Mouse (Mus musculus): ENCODE measurements around the gene Zbtb16.

Zbtb16 gene

DNA sequence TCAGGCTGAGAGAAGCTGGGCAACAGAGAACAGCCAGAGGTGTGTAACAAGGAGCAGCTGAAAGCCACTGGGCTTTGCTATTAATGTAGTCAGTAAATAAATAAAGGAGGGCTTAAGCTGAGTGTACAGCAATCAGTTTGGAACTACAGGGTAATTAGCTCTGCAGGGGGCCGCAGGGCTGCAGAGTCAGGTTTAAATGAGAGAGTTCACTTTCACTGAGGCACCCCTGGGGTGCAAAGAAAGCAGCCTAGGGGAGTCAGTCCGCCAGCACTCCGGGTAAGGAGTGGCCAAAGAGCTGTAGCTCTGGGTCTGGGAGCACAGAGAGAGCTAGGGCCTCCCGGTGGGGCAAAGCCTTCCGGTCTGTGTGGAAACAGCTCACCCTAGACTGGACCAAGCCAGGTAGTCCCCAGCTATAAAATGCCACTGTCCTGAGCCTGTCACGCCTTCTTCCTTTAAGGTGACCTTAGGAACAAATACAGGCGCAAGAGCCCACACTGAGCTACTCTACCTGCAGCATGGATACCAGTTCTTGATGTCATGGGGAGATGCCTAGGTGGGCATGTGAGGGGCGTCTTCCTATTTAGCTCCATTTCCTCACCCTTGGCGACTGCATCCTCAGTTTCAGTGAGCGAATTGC, 188.3 kb downstream of the Zbtb16 start:
- Histone ChIP-seq H3K9me3 (ENCODE audit: low read length) (peaks cover 12% of the 10 kb centered on the region), H3K4me1 (replicated peaks; ENCODE audit: low read depth, low read length) (peaks cover 30% of the 10 kb centered on the region), H3K36me3 (ENCODE audit: insufficient read depth, low read length) (no peaks in the 10 kb centered on the region), H3K27me3 (ENCODE audit: insufficient read depth, low read length) (peaks cover 64% of the 10 kb centered on the region), H3K4me3 (replicated peaks; ENCODE audit: low read length) (no peak overlapping the region)
- TF ChIP-seq POU5F1 (IDR thresholded peaks at IDR 0.05; ENCODE audit: borderline replicate concordance, low read length) (no peak), NANOG (IDR thresholded peaks at IDR 0.05; ENCODE audit: borderline replicate concordance, low read length) (peak; percentile 75), CTCF (conservative IDR thresholded peaks at IDR 0.05; ENCODE audit: low read length) (no peak)

DNA sequence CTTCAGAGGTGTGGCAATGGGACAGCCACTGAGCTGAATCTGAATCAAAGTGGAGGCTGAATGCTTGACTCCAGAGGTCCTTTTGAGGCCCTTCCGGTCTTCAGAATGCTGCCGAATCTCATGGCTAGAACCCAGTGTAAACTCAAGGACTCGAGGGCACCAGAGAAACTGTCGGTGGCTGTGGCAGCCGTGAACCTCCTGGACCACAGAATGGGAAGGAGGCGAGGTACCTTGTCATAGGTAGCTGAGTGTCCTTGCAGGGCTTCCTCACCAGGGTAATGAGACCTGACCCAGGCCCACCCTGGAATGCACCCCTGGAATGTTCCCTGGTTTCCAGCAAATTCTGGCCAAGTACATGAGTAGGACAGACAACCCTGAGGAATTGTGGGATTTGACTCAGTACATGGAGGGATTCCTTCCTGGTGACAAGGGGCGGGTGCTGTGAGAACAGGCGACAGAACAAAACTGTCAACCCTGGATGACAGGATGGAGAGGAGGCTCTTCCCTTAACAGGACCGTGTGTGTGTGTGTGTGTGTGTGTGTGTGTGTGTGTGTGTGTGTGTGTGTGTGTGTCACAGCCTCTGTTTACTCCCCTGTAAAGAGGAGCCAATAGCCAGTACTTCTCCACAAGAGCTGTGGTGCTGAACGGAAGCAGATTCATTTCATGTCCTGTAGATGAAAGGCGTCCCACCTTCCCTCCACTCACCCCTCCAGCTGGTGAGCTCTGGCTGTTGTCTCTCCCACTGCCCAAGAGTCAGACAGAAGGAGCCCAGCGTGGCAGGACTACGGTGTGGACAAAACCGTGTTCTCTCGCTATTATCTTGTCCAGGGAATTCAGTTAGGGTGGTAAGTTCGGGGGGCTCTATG, 189.0 kb downstream of the Zbtb16 start:
- Histone ChIP-seq H3K27me3 (ENCODE audit: insufficient read depth, low read length) (peaks cover 61% of the 10 kb centered on the region), H3K9me3 (ENCODE audit: low read length) (peaks cover 12% of the 10 kb centered on the region), H3K36me3 (ENCODE audit: insufficient read depth, low read length) (no peaks in the 10 kb centered on the region), H3K4me3 (replicated peaks; ENCODE audit: low read length) (no peak overlapping the region), H3K4me1 (replicated peaks; ENCODE audit: low read depth, low read length) (peaks cover 30% of the 10 kb centered on the region)
- TF ChIP-seq POU5F1 (IDR thresholded peaks at IDR 0.05; ENCODE audit: borderline replicate concordance, low read length) (no peak), NANOG (IDR thresholded peaks at IDR 0.05; ENCODE audit: borderline replicate concordance, low read length) (no peak), CTCF (conservative IDR thresholded peaks at IDR 0.05; ENCODE audit: low read length) (no peak)

GRCm38 (mm10) chr9:48646251-48646650, 189.8 kb downstream of the Zbtb16 start:
- peaks cover 30% of the 10 kb centered on the region for H3K4me1 ChIP-seq (replicated peaks; ENCODE audit: low read depth, low read length)
- H3K9me3 ChIP-seq (ENCODE audit: low read length) = peaks cover 12% of the 10 kb centered on the region
- TF ChIP-seq CTCF (conservative IDR thresholded peaks at IDR 0.05; ENCODE audit: low read length) (peak; percentile 85), POU5F1 (IDR thresholded peaks at IDR 0.05; ENCODE audit: borderline replicate concordance, low read length) (no peak)
- no peaks in the 10 kb centered on the region for H3K36me3 ChIP-seq (ENCODE audit: insufficient read depth, low read length)
- no peak overlapping the region for H3K4me3 ChIP-seq (replicated peaks; ENCODE audit: low read length)
- H3K27me3 ChIP-seq (ENCODE audit: insufficient read depth, low read length) = peaks cover 61% of the 10 kb centered on the region

GRCm38 (mm10) chr9:48645648-48646126, 190.3 kb downstream of the Zbtb16 start:
- TF ChIP-seq POU5F1 (IDR thresholded peaks at IDR 0.05; ENCODE audit: borderline replicate concordance, low read length) (no peak), CTCF (conservative IDR thresholded peaks at IDR 0.05; ENCODE audit: low read length) (no peak), NANOG (IDR thresholded peaks at IDR 0.05; ENCODE audit: borderline replicate concordance, low read length) (no peak)
- Histone ChIP-seq H3K9me3 (ENCODE audit: low read length) (peaks cover 12% of the 10 kb centered on the region), H3K36me3 (ENCODE audit: insufficient read depth, low read length) (no peaks in the 10 kb centered on the region), H3K4me1 (replicated peaks; ENCODE audit: low read depth, low read length) (peaks cover 30% of the 10 kb centered on the region), H3K27me3 (ENCODE audit: insufficient read depth, low read length) (peaks cover 57% of the 10 kb centered on the region), H3K4me3 (replicated peaks; ENCODE audit: low read length) (no peak overlapping the region)

DNA sequence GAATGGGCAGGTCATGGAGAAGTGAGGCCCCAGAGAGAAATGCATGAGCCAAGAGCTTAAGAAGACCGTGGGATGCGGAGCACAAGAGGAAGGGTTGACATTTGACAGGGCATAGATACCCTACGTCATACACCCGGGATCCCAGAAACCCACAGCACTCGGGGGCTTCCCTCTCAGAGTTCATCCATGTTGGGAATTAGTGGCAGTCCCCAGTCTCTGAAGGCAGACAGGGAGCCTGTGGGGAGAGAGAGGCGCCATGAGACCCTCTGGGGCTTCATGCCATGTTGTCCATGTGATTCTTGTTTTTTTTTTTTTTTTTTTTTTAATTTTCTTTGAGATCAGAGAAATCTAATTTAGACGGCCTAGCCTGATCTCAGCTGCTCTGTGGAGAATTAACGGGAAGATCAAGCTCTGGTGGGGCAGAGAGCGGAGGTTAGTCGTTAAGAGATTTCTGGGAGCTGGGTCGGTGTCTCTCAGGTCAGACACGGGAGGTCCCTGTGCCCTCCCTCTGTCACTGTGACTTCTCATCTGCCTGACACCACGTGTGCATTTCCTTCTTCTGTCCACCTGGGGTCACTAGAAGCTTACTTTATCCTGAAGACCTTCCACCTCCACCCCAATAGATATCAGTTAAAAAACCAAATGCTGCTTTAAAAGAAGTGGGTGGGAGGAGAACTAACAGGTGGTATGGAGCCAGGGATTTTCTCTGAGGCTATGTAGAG, 190.9 kb downstream of the Zbtb16 start:
- H3K4me1 ChIP-seq (replicated peaks; ENCODE audit: low read depth, low read length) = peaks cover 28% of the 10 kb centered on the region
- H3K4me3 ChIP-seq (replicated peaks; ENCODE audit: low read length) = no peak overlapping the region
- H3K27me3 ChIP-seq (ENCODE audit: insufficient read depth, low read length) = peaks cover 51% of the 10 kb centered on the region
- TF ChIP-seq NANOG (IDR thresholded peaks at IDR 0.05; ENCODE audit: borderline replicate concordance, low read length) (no peak), CTCF (conservative IDR thresholded peaks at IDR 0.05; ENCODE audit: low read length) (peak; percentile 30)
- no peaks in the 10 kb centered on the region for H3K36me3 ChIP-seq (ENCODE audit: insufficient read depth, low read length)
- peaks cover 12% of the 10 kb centered on the region for H3K9me3 ChIP-seq (ENCODE audit: low read length)

DNA sequence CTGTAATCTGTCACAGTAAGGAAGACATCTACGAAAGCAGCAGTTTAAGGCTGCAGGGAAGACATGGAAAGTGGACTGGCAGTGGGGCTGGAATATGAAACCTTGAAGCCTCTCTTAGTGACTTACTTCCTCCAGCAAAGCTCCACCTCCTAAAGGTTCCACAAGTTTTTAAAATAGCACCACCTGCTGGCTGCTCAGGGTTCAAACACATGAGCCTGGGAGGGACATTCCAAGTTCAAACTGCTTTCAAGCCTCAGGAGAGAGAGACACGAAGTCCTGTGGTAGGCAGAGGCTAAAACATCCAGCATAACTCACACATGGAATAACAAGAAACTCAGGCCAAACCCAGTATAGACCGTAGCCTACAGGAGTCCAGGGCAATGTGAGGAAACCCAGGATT, 191.6 kb downstream of the Zbtb16 start:
- H3K9me3 ChIP-seq (ENCODE audit: low read length) = peaks cover 12% of the 10 kb centered on the region
- peaks cover 21% of the 10 kb centered on the region for H3K4me1 ChIP-seq (replicated peaks; ENCODE audit: low read depth, low read length)
- TF ChIP-seq POU5F1 (IDR thresholded peaks at IDR 0.05; ENCODE audit: borderline replicate concordance, low read length) (no peak), CTCF (conservative IDR thresholded peaks at IDR 0.05; ENCODE audit: low read length) (peak; percentile 28; the same call in 1 of the 2 replicates)
- no peak overlapping the region for H3K4me3 ChIP-seq (replicated peaks; ENCODE audit: low read length)
- H3K36me3 ChIP-seq (ENCODE audit: insufficient read depth, low read length) = no peaks in the 10 kb centered on the region
- peaks cover 45% of the 10 kb centered on the region for H3K27me3 ChIP-seq (ENCODE audit: insufficient read depth, low read length)

- peaks cover 12% of the 10 kb centered on the region for H3K9me3 ChIP-seq (ENCODE audit: low read length)
- TF ChIP-seq CTCF (conservative IDR thresholded peaks at IDR 0.05; ENCODE audit: low read length) (no peak), NANOG (IDR thresholded peaks at IDR 0.05; ENCODE audit: borderline replicate concordance, low read length) (no peak)
- no peak overlapping the region for H3K4me3 ChIP-seq (replicated peaks; ENCODE audit: low read length)
These were observed 194.4 kb downstream of the Zbtb16 start for GRCm38 (mm10) chr9:48641636-48642035.

DNA sequence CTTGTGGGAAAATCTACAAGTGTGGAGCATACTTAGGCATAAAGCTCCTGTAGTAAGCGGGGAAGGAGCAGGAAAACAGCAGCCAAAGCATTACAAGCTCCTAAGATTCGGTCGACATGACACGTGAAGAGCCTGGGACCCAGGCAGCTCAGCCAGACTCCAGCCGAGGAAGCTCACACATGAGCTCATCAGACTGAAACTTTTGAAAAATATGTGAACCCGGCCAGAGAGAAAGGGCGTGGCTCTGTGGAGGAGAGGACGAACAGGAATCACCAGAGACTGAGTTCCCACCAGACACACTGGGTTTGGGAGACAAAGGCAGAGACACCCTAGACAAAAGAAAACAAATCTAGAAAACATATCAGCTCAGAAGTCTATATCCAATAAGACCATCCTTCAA, 195.1 kb downstream of the Zbtb16 start:
- Histone ChIP-seq H3K36me3 (ENCODE audit: insufficient read depth, low read length) (no peaks in the 10 kb centered on the region), H3K9me3 (ENCODE audit: low read length) (peaks cover 12% of the 10 kb centered on the region), H3K4me3 (replicated peaks; ENCODE audit: low read length) (no peak overlapping the region), H3K4me1 (replicated peaks; ENCODE audit: low read depth, low read length) (0 out of 2 replicates have a peak, but pooled peaks cover 3% of the 10 kb centered on the region), H3K27me3 (ENCODE audit: insufficient read depth, low read length) (peaks cover 21% of the 10 kb centered on the region)
- TF ChIP-seq POU5F1 (IDR thresholded peaks at IDR 0.05; ENCODE audit: borderline replicate concordance, low read length) (no peak), CTCF (conservative IDR thresholded peaks at IDR 0.05; ENCODE audit: low read length) (no peak), NANOG (IDR thresholded peaks at IDR 0.05; ENCODE audit: borderline replicate concordance, low read length) (no peak)

More at GRCm38 (mm10) chr9:48641636-48642035, 194.4 kb downstream of the Zbtb16 start:
- Histone ChIP-seq H3K4me1 (replicated peaks; ENCODE audit: low read depth, low read length) (no peaks in the 10 kb centered on the region), H3K36me3 (ENCODE audit: insufficient read depth, low read length) (no peaks in the 10 kb centered on the region), H3K27me3 (ENCODE audit: insufficient read depth, low read length) (peaks cover 26% of the 10 kb centered on the region)
